In the genomic region with DNA sequence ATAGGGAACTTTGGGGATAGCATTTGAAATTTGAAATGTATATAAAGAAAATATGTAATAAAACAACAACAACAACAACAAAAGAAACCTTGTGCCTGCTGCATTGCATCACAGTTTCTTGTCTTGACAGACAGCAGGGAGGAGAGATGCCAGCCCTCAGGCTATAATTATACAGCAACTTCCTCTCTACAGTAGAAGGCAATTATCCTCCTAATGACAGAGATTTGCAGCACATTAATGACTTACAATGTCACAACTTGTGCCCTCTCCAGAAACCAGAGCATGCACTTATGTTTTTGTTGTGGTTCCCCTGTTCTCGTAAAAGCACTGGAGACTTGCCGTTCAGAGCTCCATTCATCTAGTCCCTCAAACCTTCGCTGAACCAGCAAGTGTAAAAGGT, we compare ENCODE assay signal across 17 mouse cellular contexts. TPM values are rescaled to one million over a fixed set of nuclear protein-coding genes. Genes with fewer than 3 reads are reported as not detected.
DNase-seq lines count a peak whose midpoint lies in the region; ATAC-seq and TF ChIP-seq lines count a peak whose summit lies in the region.
"Had no signal": no experiment of that assay in that cellular context is flagged by ENCODE, and none has a peak within 500 bp of the region (broad histone marks: within the 10 kb centered on the region; RNA-seq: fewer than 3 reads in every experiment).

No protein-coding gene starts in this region.

- TF ChIP-seq CTCF in forebrain, postnatal 0 days (IDR thresholded peaks at IDR 0.05; ENCODE audit: low read depth): no peak
- no peak for TF ChIP-seq CTCF in brain, embryonic 14.5 days (IDR thresholded peaks at IDR 0.05; ENCODE audit: borderline replicate concordance, extremely low read depth, insufficient read depth, insufficient read length)

- no peaks in the 10 kb centered on the region for H3K27me3 ChIP-seq in forebrain, postnatal 0 days (ENCODE audit: insufficient read depth, low read length)
- no peaks in the 10 kb centered on the region for H3K27me3 ChIP-seq in forebrain, embryonic 15.5 days
- H3K27me3 ChIP-seq in midbrain, embryonic 14.5 days (ENCODE audit: control insufficient read depth, insufficient read depth, low read length): no peaks in the 10 kb centered on the region
- no peaks in the 10 kb centered on the region for H3K27me3 ChIP-seq in midbrain, embryonic 16.5 days (ENCODE audit: control insufficient read depth, insufficient read depth, low read depth, low read length)
- H3K27me3 ChIP-seq: heart, embryonic 12.5 days had no signal

- TF ChIP-seq POLR2A in brain, embryonic 14.5 days (IDR thresholded peaks at IDR 0.05; ENCODE audit: borderline replicate concordance, extremely low read depth, insufficient read depth, insufficient read length, poor library complexity, severe bottlenecking): no peak

- H3K4me2 ChIP-seq in forebrain, postnatal 0 days (ENCODE audit: low read depth): no peak overlapping the region
- no peak overlapping the region for H3K4me2 ChIP-seq in forebrain, embryonic 15.5 days (replicated peaks)
- no peak overlapping the region for H3K4me2 ChIP-seq in midbrain, embryonic 14.5 days (ENCODE audit: low read length)
- no peak overlapping the region for H3K4me2 ChIP-seq in midbrain, embryonic 16.5 days (ENCODE audit: low read length)
- H3K4me2 ChIP-seq: embryonic facial prominence, embryonic 13.5 days; heart, embryonic 12.5 days had no signal

- ATAC-seq in forebrain, postnatal 0 days: peak; percentile 73; the same call in 1 of the 2 replicates
- no peak for ATAC-seq in forebrain, embryonic 15.5 days (replicated peaks)
- ATAC-seq in midbrain, embryonic 14.5 days (ENCODE audit: low FRiP score, low TSS enrichment): no peak
- ATAC-seq in midbrain, embryonic 16.5 days: no peak
- ATAC-seq: intestine, embryonic 16.5 days had no signal

- 38% methylated on average over 3 of the region's 3 CpGs for WGBS in forebrain, postnatal 0 days
- WGBS in forebrain, embryonic 15.5 days: 42% methylated on average over 3 of the region's 3 CpGs
- 87% methylated on average over 3 of the region's 3 CpGs for WGBS in midbrain, embryonic 14.5 days
- WGBS in midbrain, embryonic 16.5 days: 70% methylated on average over 3 of the region's 3 CpGs

- peak; percentile 21 for DNase-seq in forebrain, postnatal 0 days
- peak; percentile 29 for DNase-seq in midbrain, embryonic 14.5 days
- peak; percentile 83 for DNase-seq in brain, embryonic 14.5 days (ENCODE audit: low read depth)
- no peak for DNase-seq in adrenal gland, postnatal 10 days
- DNase-seq: adrenal gland, adult 8-10 months; cerebellum, adult 18-20 months; cerebellum, adult 9-11 months; cerebellum, postnatal 36 days; gastrocnemius, postnatal 14 days; heart, adult 2 months; heart, postnatal 36 days; kidney, adult 2 months had no signal

- no peak overlapping the region for H3K9ac ChIP-seq in forebrain, postnatal 0 days
- no peak overlapping the region for H3K9ac ChIP-seq in forebrain, embryonic 15.5 days (replicated peaks)
- no peak overlapping the region for H3K9ac ChIP-seq in midbrain, embryonic 14.5 days (replicated peaks; ENCODE audit: low read length)
- H3K9ac ChIP-seq in midbrain, embryonic 16.5 days (ENCODE audit: low read depth, low read length): no peak overlapping the region
- H3K9ac ChIP-seq: embryonic facial prominence, embryonic 13.5 days; heart, embryonic 12.5 days had no signal

- no peaks in the 10 kb centered on the region for H3K36me3 ChIP-seq in forebrain, postnatal 0 days (ENCODE audit: insufficient read depth)
- no peaks in the 10 kb centered on the region for H3K36me3 ChIP-seq in forebrain, embryonic 15.5 days
- H3K36me3 ChIP-seq in midbrain, embryonic 14.5 days (ENCODE audit: control insufficient read depth, insufficient read depth, low read length): no peaks in the 10 kb centered on the region
- no peaks in the 10 kb centered on the region for H3K36me3 ChIP-seq in midbrain, embryonic 16.5 days (ENCODE audit: control insufficient read depth, insufficient read depth, low read length)
- H3K36me3 ChIP-seq: embryonic facial prominence, embryonic 13.5 days; heart, embryonic 12.5 days had no signal

- H3K27ac ChIP-seq in forebrain, postnatal 0 days (ENCODE audit: low read depth, low read length): no peak overlapping the region
- no peak overlapping the region for H3K27ac ChIP-seq in forebrain, embryonic 15.5 days (replicated peaks)
- no peak overlapping the region for H3K27ac ChIP-seq in midbrain, embryonic 14.5 days (replicated peaks; ENCODE audit: low read depth, low read length)
- no peak overlapping the region for H3K27ac ChIP-seq in midbrain, embryonic 16.5 days (ENCODE audit: low read length)
- H3K27ac ChIP-seq: embryonic facial prominence, embryonic 13.5 days; heart, adult 2 months had no signal

- H3K9me3 ChIP-seq in forebrain, postnatal 0 days (ENCODE audit: low read length): no peaks in the 10 kb centered on the region
- no peaks in the 10 kb centered on the region for H3K9me3 ChIP-seq in forebrain, embryonic 15.5 days
- no peaks in the 10 kb centered on the region for H3K9me3 ChIP-seq in midbrain, embryonic 14.5 days (ENCODE audit: control insufficient read depth, low read length)
- no peaks in the 10 kb centered on the region for H3K9me3 ChIP-seq in midbrain, embryonic 16.5 days (replicated peaks; ENCODE audit: control insufficient read depth, low read length, poor library complexity, severe bottlenecking)
- H3K9me3 ChIP-seq: embryonic facial prominence, embryonic 13.5 days; heart, embryonic 12.5 days had no signal

- no peaks in the 10 kb centered on the region for H3K4me1 ChIP-seq in forebrain, postnatal 0 days (ENCODE audit: insufficient read depth)
- 0 out of 2 replicates have a peak, but pooled peaks cover 3% of the 10 kb centered on the region for H3K4me1 ChIP-seq in forebrain, embryonic 15.5 days
- no peaks in the 10 kb centered on the region for H3K4me1 ChIP-seq in midbrain, embryonic 14.5 days (ENCODE audit: control insufficient read depth, insufficient read depth, low read length)
- no peaks in the 10 kb centered on the region for H3K4me1 ChIP-seq in midbrain, embryonic 16.5 days (ENCODE audit: control insufficient read depth, insufficient read depth, low read length)
- H3K4me1 ChIP-seq: heart, embryonic 12.5 days had no signal

- H3K4me3 ChIP-seq in forebrain, postnatal 0 days (ENCODE audit: low read depth, low read length): no peak overlapping the region
- no peak overlapping the region for H3K4me3 ChIP-seq in forebrain, embryonic 15.5 days
- H3K4me3 ChIP-seq in midbrain, embryonic 14.5 days (replicated peaks; ENCODE audit: low read depth, low read length): no peak overlapping the region
- H3K4me3 ChIP-seq in midbrain, embryonic 16.5 days (ENCODE audit: low read depth, low read length): no peak overlapping the region
- H3K4me3 ChIP-seq: embryonic facial prominence, embryonic 13.5 days; heart, adult 2 months; heart, embryonic 12.5 days had no signal

RNA-seq across cellular contexts. Expression of a gene that starts 44.2 kb away (rescaled TPM):
- 2.1 and 3.1 TPM in 2 replicates for total RNA-seq in forebrain, postnatal 0 days (2014; rRNA removed)
- polyA plus RNA-seq in forebrain, postnatal 0 days (2015; fragmentation: Nextera tagmentation; extraction: Ambion mirVana): 1.7 and 2.2 TPM in 2 replicates
- polyA plus RNA-seq in forebrain, embryonic 15.5 days (2015; fragmentation: Nextera tagmentation; extraction: Ambion mirVana): 2.6 and 3.1 TPM in 2 replicates
- polyA plus RNA-seq in midbrain, embryonic 14.5 days (2014; fragmentation: Nextera tagmentation; extraction: Ambion mirVana): 1.1 and 1.3 TPM in 2 replicates
- 1.3 and 1.6 TPM in 2 replicates for polyA plus RNA-seq in midbrain, embryonic 16.5 days (2015; fragmentation: Nextera tagmentation; extraction: Ambion mirVana)
- 1.4 and 3.1 TPM in 2 replicates for polyA plus RNA-seq in brain, embryonic 14.5 days (2012; rRNA removed)
- 1 to 10 TPM; 2.8 to 3.2 TPM for total RNA-seq in adrenal gland, postnatal 10 days (2021)
